Mouse (Mus musculus): ENCODE measurements around the gene Gipc3.

GRCm38 (mm10) chr10:81365073-81365472, 22.0 kb upstream of the Gipc3 start:
- TF ChIP-seq POLR2A (IDR thresholded peaks at IDR 0.05; ENCODE audit: control insufficient read depth, extremely low read depth, insufficient read depth, low read length, poor library complexity) (no peak), CTCF (IDR thresholded peaks at IDR 0.05; ENCODE audit: borderline replicate concordance, control insufficient read depth, extremely low read depth, insufficient read depth, low read length, poor library complexity) (no peak)

Data from thymus, adult 2 months (tissue).